Mouse (Mus musculus) midbrain, postnatal 0 days (tissue): Measurements from ENCODE around the gene Nrxn3. TPM values are rescaled to one million over a fixed set of nuclear protein-coding genes. Genes with fewer than 3 reads are reported as not detected.

Experiments
- ATAC-seq: fragments of 200-750 bp; cut with Nextera tagmentation; 2 replicates; pipeline ENCODE4 v1.8.0; 2017; ENCODE audit warnings: moderate number of reproducible peaks, mild to moderate bottlenecking, moderate TSS enrichment, moderate library complexity; ENCODE audit not compliant: low FRiP score
- DNase-seq: peaks from one replicate; pipeline ENCODE4 v3.0.0-alpha.2; 2015; ENCODE audit warnings: low spot score
- H3K27ac ChIP-seq: fragments of 300-500 bp; sonication (generic); 2 replicates; pipeline ENCODE4 v1.5.1; 2014; ENCODE audit warnings: low read depth, mild to moderate bottlenecking, low read length, mixed read lengths
- H3K27me3 ChIP-seq: fragments of 300-500 bp; sonication (generic); 2 replicates; pipeline ENCODE4 v1.6.1; 2014; ENCODE audit warnings: low read length, control low read depth, mixed read lengths; ENCODE audit not compliant: insufficient read depth
- H3K36me3 ChIP-seq: fragments of 300-500 bp; sonication (generic); 2 replicates; pipeline ENCODE4 v1.6.1; 2014; ENCODE audit warnings: low read length, control low read depth, mixed read lengths; ENCODE audit not compliant: insufficient read depth
- H3K4me1 ChIP-seq: fragments of 300-500 bp; sonication (generic); 2 replicates; pipeline ENCODE4 v1.6.1; 2014; ENCODE audit warnings: mild to moderate bottlenecking, control low read depth, antibody characterized with exemption, low read length, mixed read lengths; ENCODE audit not compliant: insufficient read depth
- H3K4me2 ChIP-seq: fragments of 300-500 bp; sonication (generic); 2 replicates; pipeline ENCODE4 v1.6.1; 2014; ENCODE audit warnings: low read depth, mild to moderate bottlenecking, low read length, mixed read lengths; ENCODE audit not compliant: poor library complexity, severe bottlenecking
- H3K4me3 ChIP-seq: fragments of 300-500 bp; sonication (generic); 2 replicates; pipeline ENCODE4 v1.5.1; 2014; ENCODE audit warnings: low read depth, mild to moderate bottlenecking, low read length, moderate library complexity
- H3K9ac ChIP-seq: fragments of 300-500 bp; sonication (generic); replicated peaks from 2 replicates; pipeline ENCODE4 v1.6.1; 2014; ENCODE audit warnings: mild to moderate bottlenecking, low read length, moderate library complexity, mixed read lengths; ENCODE audit not compliant: poor library complexity, severe bottlenecking
- H3K9me3 ChIP-seq: fragments of 300-500 bp; sonication (generic); 2 replicates; pipeline ENCODE4 v1.6.1; 2016; ENCODE audit warnings: low read length, control low read depth
- CTCF ChIP-seq: IDR thresholded peaks from 2 replicates; pipeline ENCODE4 v1.5.1; 2016; ENCODE audit warnings: antibody characterized with exemption, mild to moderate bottlenecking
- WGBS: fragments of 180-500 bp; shearing (Covaris S2); extraction: QIAGEN DNeasy Blood & Tissue Kit; methylation state at CpG from one replicate; pipeline ENCODE4 v1.1.7; 2014; 5-methylcytosine and 5-hydroxymethylcytosine counted together
- polyA plus RNA-seq: library from polyadenylated mRNA; unstranded; fragments of >200 nt; fragmentation: Nextera tagmentation; extraction: Ambion mirVana; gene quantifications from 2 replicates; pipeline ENCODE4 v1.2.1, GENCODE M21; 2015
- total RNA-seq: library from RNA; depleted of rRNA; stranded (reverse); fragments of >200 nt; gene quantifications from 2 replicates; pipeline ENCODE4 v1.2.3, GENCODE M21; 2014

Nrxn3 gene
- total and polyA plus RNA-seq, 2 experiments from 2014 or later: 80.8 to 88.2 TPM

DNA sequence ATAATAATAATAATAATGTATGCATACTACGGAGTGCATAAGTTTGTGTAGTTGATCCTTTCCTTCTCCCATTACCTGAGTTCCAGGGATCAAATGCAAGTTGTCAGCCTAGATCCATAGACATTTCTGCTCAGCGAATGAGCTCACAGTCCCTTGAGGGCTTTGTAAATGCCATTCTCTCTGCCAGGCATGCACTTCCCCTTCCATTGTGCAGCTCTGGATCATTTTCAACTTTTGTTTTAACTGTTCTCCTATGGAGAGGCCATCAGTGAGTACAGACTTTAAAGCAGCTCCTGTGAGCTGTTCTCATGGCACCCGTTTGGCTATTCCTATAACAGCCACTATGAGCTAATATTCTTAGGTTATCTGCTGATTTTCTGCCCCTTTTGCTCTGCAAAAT, 536.2 kb downstream of the Nrxn3 start:
- no peak overlapping the region for H3K27ac ChIP-seq
- no peaks in the 10 kb centered on the region for H3K27me3 ChIP-seq
- no peaks in the 10 kb centered on the region for H3K4me1 ChIP-seq
- ATAC-seq: no peak
- no peak for TF ChIP-seq CTCF
- H3K4me2 ChIP-seq: no peak overlapping the region
- H3K9ac ChIP-seq: no peak overlapping the region
- DNase-seq: peak; percentile 12
- H3K9me3 ChIP-seq: no peaks in the 10 kb centered on the region
- no peaks in the 10 kb centered on the region for H3K36me3 ChIP-seq
- no peak overlapping the region for H3K4me3 ChIP-seq
- 63% methylated on average over 3 of the region's 3 CpGs for WGBS

DNA sequence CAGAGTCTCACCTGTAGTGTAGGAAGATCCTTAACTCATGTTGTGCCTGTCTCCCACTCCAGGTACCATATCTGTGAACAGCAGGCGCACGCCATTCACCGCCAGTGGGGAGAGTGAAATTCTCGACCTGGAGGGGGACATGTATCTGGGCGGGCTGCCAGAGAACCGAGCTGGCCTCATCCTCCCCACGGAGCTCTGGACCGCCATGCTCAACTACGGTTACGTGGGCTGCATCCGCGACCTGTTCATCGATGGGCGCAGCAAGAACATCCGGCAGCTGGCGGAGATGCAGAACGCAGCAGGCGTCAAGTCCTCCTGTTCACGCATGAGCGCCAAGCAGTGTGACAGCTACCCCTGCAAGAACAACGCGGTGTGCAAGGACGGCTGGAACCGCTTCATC, 537.4 kb downstream of the Nrxn3 start:
- Histone ChIP-seq H3K9me3 (no peaks in the 10 kb centered on the region), H3K27me3 (no peaks in the 10 kb centered on the region), H3K4me1 (no peaks in the 10 kb centered on the region), H3K36me3 (no peaks in the 10 kb centered on the region), H3K9ac (no peak overlapping the region), H3K27ac (no peak overlapping the region), H3K4me3 (no peak overlapping the region), H3K4me2 (no peak overlapping the region)
- WGBS: 93% methylated on average over 24 of the region's 24 CpGs
- no peak for TF ChIP-seq CTCF
- ATAC-seq (no peak), DNase-seq (no peak)

DNA sequence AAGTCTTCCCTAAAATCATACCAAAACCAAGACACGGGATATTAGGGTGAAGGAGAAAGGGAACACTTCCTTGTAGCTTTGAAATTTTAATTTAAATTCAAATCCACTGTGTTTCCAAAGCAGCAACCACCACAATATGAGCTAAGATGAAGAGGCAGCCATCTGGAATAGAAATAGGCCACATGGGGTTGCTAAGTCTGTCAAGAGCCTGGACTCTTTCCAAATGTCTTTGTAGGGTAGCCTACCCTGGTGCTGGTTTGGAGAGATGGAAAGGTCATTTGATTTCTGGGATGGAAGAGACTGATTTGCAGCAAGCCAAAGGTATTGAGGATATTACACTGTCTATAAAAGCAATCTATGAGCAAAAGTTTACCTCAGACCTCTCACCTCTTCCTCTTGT, 539.6 kb downstream of the Nrxn3 start:
- WGBS: 58% methylated on average over 1 of the region's 1 CpGs
- Histone ChIP-seq H3K9ac (no peak overlapping the region), H3K27ac (no peak overlapping the region), H3K4me2 (no peak overlapping the region), H3K27me3 (no peaks in the 10 kb centered on the region), H3K9me3 (no peaks in the 10 kb centered on the region), H3K4me3 (no peak overlapping the region), H3K4me1 (no peaks in the 10 kb centered on the region), H3K36me3 (no peaks in the 10 kb centered on the region)
- no peak for ATAC-seq
- no peak for TF ChIP-seq CTCF
- DNase-seq: peak; percentile 66

DNA sequence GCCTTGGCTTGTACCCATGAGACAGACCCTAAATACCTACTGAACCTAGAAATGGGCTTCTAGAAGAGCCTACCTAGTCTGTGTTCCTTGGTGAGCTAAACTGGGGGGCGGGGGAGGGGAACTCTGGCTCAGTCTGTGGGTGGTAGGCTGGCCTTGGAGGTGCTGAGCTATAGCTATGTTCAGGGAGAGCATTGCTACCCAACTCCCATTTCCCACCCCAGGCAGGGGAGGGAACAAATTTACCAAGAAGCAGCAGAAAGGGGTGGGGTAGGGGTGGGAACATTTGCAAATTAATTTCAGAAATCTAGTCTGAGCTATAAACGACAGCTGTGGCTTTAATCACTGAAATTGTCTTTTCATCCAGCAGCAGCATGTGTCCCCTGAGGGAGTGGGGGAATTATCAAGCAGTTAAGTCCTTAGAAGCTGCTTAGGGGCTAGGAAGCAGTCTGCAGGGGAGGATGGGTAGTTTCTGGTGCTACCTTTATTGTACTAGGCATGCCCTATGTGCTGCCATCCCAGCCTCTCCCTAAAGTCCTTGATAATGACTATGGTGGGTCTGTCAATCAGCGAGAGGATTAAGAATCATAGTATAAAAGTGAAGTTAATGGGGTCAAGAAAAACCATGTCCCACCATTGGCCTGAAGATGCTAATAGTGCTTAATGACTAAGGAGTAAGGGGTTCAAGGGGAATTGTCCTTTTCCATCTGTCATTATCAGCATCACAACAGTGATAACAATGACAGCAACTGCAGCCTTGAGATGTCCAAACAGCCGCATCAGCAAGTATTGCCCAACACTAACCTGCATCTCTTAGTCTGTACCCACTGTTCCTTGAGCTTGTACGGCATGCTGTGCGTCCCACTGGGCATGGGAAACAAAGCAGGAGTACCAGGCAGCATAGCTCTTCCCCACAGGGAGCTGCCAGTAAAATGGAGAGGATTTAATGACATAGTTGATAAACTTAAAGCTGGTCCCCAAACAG, 560.0 kb downstream of the Nrxn3 start:
- H3K4me2 ChIP-seq: no peak overlapping the region
- H3K9me3 ChIP-seq: no peaks in the 10 kb centered on the region
- WGBS: 51% methylated on average over 6 of the region's 6 CpGs
- H3K27me3 ChIP-seq: no peaks in the 10 kb centered on the region
- no peak overlapping the region for H3K27ac ChIP-seq
- ATAC-seq: no peak
- peak; percentile 44 for DNase-seq
- H3K36me3 ChIP-seq: no peaks in the 10 kb centered on the region
- H3K9ac ChIP-seq: no peak overlapping the region
- no peak for TF ChIP-seq CTCF
- no peaks in the 10 kb centered on the region for H3K4me1 ChIP-seq
- no peak overlapping the region for H3K4me3 ChIP-seq

DNA sequence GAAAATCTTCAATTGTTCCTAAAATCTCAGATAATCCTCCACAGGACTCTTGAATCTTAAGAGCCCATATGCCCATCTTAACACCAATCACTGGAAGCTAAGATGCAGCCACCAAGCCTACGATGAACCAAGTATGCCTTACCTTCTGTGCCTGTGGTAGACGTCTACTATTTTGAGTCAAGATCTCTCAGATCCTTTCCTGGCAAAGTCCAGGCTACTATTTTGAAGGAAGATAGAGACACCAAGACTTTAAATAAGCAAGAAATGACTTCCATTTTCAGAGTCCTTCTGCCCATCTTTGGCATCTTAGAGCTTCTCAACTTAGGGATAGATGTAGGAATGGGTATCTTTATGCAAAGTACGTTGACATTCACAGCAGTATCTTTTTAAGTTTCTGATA, 561.7 kb downstream of the Nrxn3 start:
- Histone ChIP-seq H3K4me2 (no peak overlapping the region), H3K36me3 (no peaks in the 10 kb centered on the region), H3K9me3 (no peaks in the 10 kb centered on the region), H3K27ac (no peak overlapping the region), H3K27me3 (no peaks in the 10 kb centered on the region), H3K9ac (no peak overlapping the region), H3K4me1 (no peaks in the 10 kb centered on the region), H3K4me3 (no peak overlapping the region)
- no peak for TF ChIP-seq CTCF
- no peak for DNase-seq
- no peak for ATAC-seq
- WGBS: 90% methylated on average over 3 of the region's 3 CpGs

DNA sequence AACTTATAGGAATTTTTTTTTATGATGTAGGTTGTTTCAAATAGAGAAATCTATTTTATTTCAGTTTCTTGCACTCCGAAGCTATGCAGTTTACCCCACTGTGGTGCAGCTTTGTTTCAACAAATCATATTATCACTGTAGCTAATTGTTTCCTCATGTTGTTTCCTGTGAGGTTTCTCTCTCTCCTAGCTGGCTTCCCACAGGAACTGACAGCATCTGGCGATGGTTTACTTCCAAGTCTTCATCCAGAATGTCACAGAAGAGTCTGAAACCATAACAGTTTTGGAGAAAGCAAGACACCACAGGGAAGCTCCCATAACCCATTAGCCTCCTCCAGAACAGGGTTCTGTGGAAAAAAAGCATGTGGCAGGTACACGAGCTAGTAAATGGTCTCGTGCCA, 564.4 kb downstream of the Nrxn3 start:
- Histone ChIP-seq H3K27me3 (no peaks in the 10 kb centered on the region), H3K36me3 (no peaks in the 10 kb centered on the region), H3K4me1 (peaks cover 2% of the 10 kb centered on the region; the same call in 1 of the 2 replicates), H3K4me2 (no peak overlapping the region), H3K27ac (no peak overlapping the region), H3K9ac (no peak overlapping the region), H3K4me3 (no peak overlapping the region), H3K9me3 (no peaks in the 10 kb centered on the region)
- no peak for TF ChIP-seq CTCF
- DNase-seq (no peak), ATAC-seq (no peak)
- 74% methylated on average over 4 of the region's 4 CpGs for WGBS
